Mouse (Mus musculus): ENCODE measurements at regions not wholly inside any gene's neighbourhood (a gene's known extent, or its start where the extent isn't known, plus 50 kb on each side); places are given as distances from the start of the nearest gene placed in this dataset.
"Not testable (repeated sequence)": the region's sequence is repeated elsewhere in the genome, so short reads cannot be mapped to it uniquely, and the experiment has no call there.

GRCm38 (mm10) chr12:114047991-114048390, 504.3 kb downstream of the Adam6a start:
- WGBS: 56% methylated on average over 8 of the region's 8 CpGs
- not testable (repeated sequence) for H3K4me1 ChIP-seq (replicated peaks; ENCODE audit: control insufficient read depth, insufficient read depth, low read length); H3K36me3 ChIP-seq (ENCODE audit: control insufficient read depth, insufficient read depth, low read length); DNase-seq (ENCODE audit: low spot score); H3K4me3 ChIP-seq (ENCODE audit: low read depth, low read length); H3K9me3 ChIP-seq (ENCODE audit: control insufficient read depth, low read length); H3K27me3 ChIP-seq (replicated peaks; ENCODE audit: control insufficient read depth, insufficient read depth, low read length); H3K4me2 ChIP-seq; ATAC-seq (replicated peaks; ENCODE audit: low FRiP score); H3K9ac ChIP-seq (ENCODE audit: low read depth, low read length); H3K27ac ChIP-seq (ENCODE audit: low read depth, low read length)

GRCm38 (mm10) chr12:114053341-114053740, 509.6 kb downstream of the Adam6a start:
- Histone ChIP-seq H3K4me3 (ENCODE audit: low read depth, low read length) (no peak overlapping the region), H3K27ac (ENCODE audit: low read depth, low read length) (no peak overlapping the region), H3K9me3 (ENCODE audit: control insufficient read depth, low read length) (no peaks in the 10 kb centered on the region), H3K9ac (ENCODE audit: low read depth, low read length) (no peak overlapping the region), H3K4me2 (no peak overlapping the region), H3K27me3 (replicated peaks; ENCODE audit: control insufficient read depth, insufficient read depth, low read length) (no peaks in the 10 kb centered on the region), H3K36me3 (ENCODE audit: control insufficient read depth, insufficient read depth, low read length) (no peaks in the 10 kb centered on the region), H3K4me1 (replicated peaks; ENCODE audit: control insufficient read depth, insufficient read depth, low read length) (no peaks in the 10 kb centered on the region)
- DNase-seq (ENCODE audit: low spot score): no peak
- no peak for ATAC-seq (replicated peaks; ENCODE audit: low FRiP score)
- WGBS: 81% methylated on average over 2 of the region's 2 CpGs

GRCm38 (mm10) chr12:114059615-114060014, 515.9 kb downstream of the Adam6a start:
- no peak overlapping the region for H3K9ac ChIP-seq (ENCODE audit: low read depth, low read length)
- ATAC-seq (replicated peaks; ENCODE audit: low FRiP score): no peak
- no peaks in the 10 kb centered on the region for H3K36me3 ChIP-seq (ENCODE audit: control insufficient read depth, insufficient read depth, low read length)
- 53% methylated on average over 3 of the region's 3 CpGs for WGBS
- H3K4me2 ChIP-seq: no peak overlapping the region
- no peaks in the 10 kb centered on the region for H3K4me1 ChIP-seq (replicated peaks; ENCODE audit: control insufficient read depth, insufficient read depth, low read length)
- H3K9me3 ChIP-seq (ENCODE audit: control insufficient read depth, low read length): no peaks in the 10 kb centered on the region
- H3K4me3 ChIP-seq (ENCODE audit: low read depth, low read length): no peak overlapping the region
- H3K27me3 ChIP-seq (replicated peaks; ENCODE audit: control insufficient read depth, insufficient read depth, low read length): no peaks in the 10 kb centered on the region
- DNase-seq (ENCODE audit: low spot score): no peak
- H3K27ac ChIP-seq (ENCODE audit: low read depth, low read length): no peak overlapping the region

GRCm38 (mm10) chr12:114067166-114067565, 523.5 kb downstream of the Adam6a start:
- ATAC-seq (replicated peaks; ENCODE audit: low FRiP score) (no peak), DNase-seq (ENCODE audit: low spot score) (no peak)
- Histone ChIP-seq H3K4me1 (replicated peaks; ENCODE audit: control insufficient read depth, insufficient read depth, low read length) (no peaks in the 10 kb centered on the region), H3K36me3 (ENCODE audit: control insufficient read depth, insufficient read depth, low read length) (no peaks in the 10 kb centered on the region), H3K9me3 (ENCODE audit: control insufficient read depth, low read length) (no peaks in the 10 kb centered on the region), H3K27me3 (replicated peaks; ENCODE audit: control insufficient read depth, insufficient read depth, low read length) (no peaks in the 10 kb centered on the region), H3K27ac (ENCODE audit: low read depth, low read length) (no peak overlapping the region), H3K9ac (ENCODE audit: low read depth, low read length) (no peak overlapping the region), H3K4me2 (no peak overlapping the region), H3K4me3 (ENCODE audit: low read depth, low read length) (no peak overlapping the region)

GRCm38 (mm10) chr12:114108731-114109130, 565.0 kb downstream of the Adam6a start:
- ATAC-seq (replicated peaks; ENCODE audit: low FRiP score); H3K4me1 ChIP-seq (replicated peaks; ENCODE audit: control insufficient read depth, insufficient read depth, low read length); DNase-seq (ENCODE audit: low spot score); H3K4me3 ChIP-seq (ENCODE audit: low read depth, low read length); H3K36me3 ChIP-seq (ENCODE audit: control insufficient read depth, insufficient read depth, low read length); H3K27me3 ChIP-seq (replicated peaks; ENCODE audit: control insufficient read depth, insufficient read depth, low read length); H3K27ac ChIP-seq (ENCODE audit: low read depth, low read length); H3K4me2 ChIP-seq; H3K9me3 ChIP-seq (ENCODE audit: control insufficient read depth, low read length); H3K9ac ChIP-seq (ENCODE audit: low read depth, low read length): not testable (repeated sequence)
- WGBS: 77% methylated on average over 4 of the region's 4 CpGs

GRCm38 (mm10) chr12:114134897-114135296, 591.2 kb downstream of the Adam6a start:
- ATAC-seq (replicated peaks; ENCODE audit: low FRiP score) (no peak), DNase-seq (ENCODE audit: low spot score) (no peak)
- peaks cover 3% of the 10 kb centered on the region; the same call in 1 of the 2 replicates for H3K9me3 ChIP-seq (ENCODE audit: control insufficient read depth, low read length)
- H3K27ac ChIP-seq (ENCODE audit: low read depth, low read length): no peak overlapping the region
- H3K4me1 ChIP-seq (replicated peaks; ENCODE audit: control insufficient read depth, insufficient read depth, low read length): no peaks in the 10 kb centered on the region
- H3K27me3 ChIP-seq (replicated peaks; ENCODE audit: control insufficient read depth, insufficient read depth, low read length): no peaks in the 10 kb centered on the region
- H3K9ac ChIP-seq (ENCODE audit: low read depth, low read length): no peak overlapping the region
- H3K36me3 ChIP-seq (ENCODE audit: control insufficient read depth, insufficient read depth, low read length): no peaks in the 10 kb centered on the region
- 49% methylated on average over 1 of the region's 1 CpGs for WGBS
- H3K4me3 ChIP-seq (ENCODE audit: low read depth, low read length): no peak overlapping the region
- no peak overlapping the region for H3K4me2 ChIP-seq

- Histone ChIP-seq H3K4me2 (no peak overlapping the region), H3K9ac (ENCODE audit: low read depth, low read length) (no peak overlapping the region), H3K4me3 (ENCODE audit: low read depth, low read length) (no peak overlapping the region), H3K4me1 (replicated peaks; ENCODE audit: control insufficient read depth, insufficient read depth, low read length) (no peaks in the 10 kb centered on the region), H3K36me3 (ENCODE audit: control insufficient read depth, insufficient read depth, low read length) (no peaks in the 10 kb centered on the region), H3K27ac (ENCODE audit: low read depth, low read length) (no peak overlapping the region), H3K9me3 (ENCODE audit: control insufficient read depth, low read length) (peaks cover 9% of the 10 kb centered on the region), H3K27me3 (replicated peaks; ENCODE audit: control insufficient read depth, insufficient read depth, low read length) (no peaks in the 10 kb centered on the region)
- DNase-seq (ENCODE audit: low spot score): no peak
- no peak for ATAC-seq (replicated peaks; ENCODE audit: low FRiP score)
- 95% methylated on average over 4 of the region's 4 CpGs for WGBS
Observed at GRCm38 (mm10) chr12:114148779-114149178, 605.1 kb downstream of the Adam6a start.

- Histone ChIP-seq H3K4me1 (replicated peaks; ENCODE audit: control insufficient read depth, insufficient read depth, low read length) (no peaks in the 10 kb centered on the region), H3K27me3 (replicated peaks; ENCODE audit: control insufficient read depth, insufficient read depth, low read length) (no peaks in the 10 kb centered on the region), H3K4me3 (ENCODE audit: low read depth, low read length) (no peak overlapping the region), H3K4me2 (no peak overlapping the region), H3K27ac (ENCODE audit: low read depth, low read length) (no peak overlapping the region), H3K9me3 (ENCODE audit: control insufficient read depth, low read length) (no peaks in the 10 kb centered on the region), H3K36me3 (ENCODE audit: control insufficient read depth, insufficient read depth, low read length) (no peaks in the 10 kb centered on the region), H3K9ac (ENCODE audit: low read depth, low read length) (no peak overlapping the region)
- no peak for DNase-seq (ENCODE audit: low spot score)
- no peak for ATAC-seq (replicated peaks; ENCODE audit: low FRiP score)
- 67% methylated on average over 2 of the region's 2 CpGs for WGBS
Observed at GRCm38 (mm10) chr12:114172305-114172704, 628.6 kb downstream of the Adam6a start.

DNA sequence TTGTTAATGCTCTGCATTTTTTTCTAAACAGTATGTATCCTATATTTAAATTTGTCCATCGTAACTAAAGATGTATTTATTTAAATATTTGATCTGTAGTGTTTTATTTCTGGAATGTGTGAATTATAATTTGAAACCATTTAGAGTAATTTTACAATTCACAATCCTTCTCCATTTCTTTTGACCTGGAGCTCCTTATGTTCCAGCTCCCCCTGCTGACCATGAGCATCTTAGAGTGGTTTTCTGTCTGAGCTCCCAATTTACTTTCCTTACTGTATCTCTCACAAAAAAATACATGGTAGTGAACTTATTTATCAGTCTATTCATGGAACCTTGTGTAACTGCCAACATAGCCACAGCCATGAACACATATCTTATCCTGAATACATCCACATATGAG, 655.8 kb downstream of the Adam6a start:
- Histone ChIP-seq H3K9me3 (ENCODE audit: control insufficient read depth, low read length) (peaks cover 9% of the 10 kb centered on the region; the same call in 1 of the 2 replicates), H3K4me2 (no peak overlapping the region), H3K27ac (ENCODE audit: low read depth, low read length) (no peak overlapping the region), H3K9ac (ENCODE audit: low read depth, low read length) (no peak overlapping the region), H3K27me3 (replicated peaks; ENCODE audit: control insufficient read depth, insufficient read depth, low read length) (no peaks in the 10 kb centered on the region), H3K4me1 (replicated peaks; ENCODE audit: control insufficient read depth, insufficient read depth, low read length) (no peaks in the 10 kb centered on the region), H3K4me3 (ENCODE audit: low read depth, low read length) (no peak overlapping the region), H3K36me3 (ENCODE audit: control insufficient read depth, insufficient read depth, low read length) (no peaks in the 10 kb centered on the region)
- no peak for ATAC-seq (replicated peaks; ENCODE audit: low FRiP score)
- 43% methylated on average over 1 of the region's 1 CpGs for WGBS
- no peak for DNase-seq (ENCODE audit: low spot score)

Measured in liver, embryonic 11.5 days (tissue).